Mouse (Mus musculus): ENCODE results near the gene L1td1. TPM values are rescaled to one million over a fixed set of nuclear protein-coding genes. Genes with fewer than 3 reads are reported as not detected.

The L1td1 gene
- total RNA-seq (2023; ENCODE audit: inconsistent age) = 0.19 TPM in 1 of 4 replicates, not detected in the others

DNA sequence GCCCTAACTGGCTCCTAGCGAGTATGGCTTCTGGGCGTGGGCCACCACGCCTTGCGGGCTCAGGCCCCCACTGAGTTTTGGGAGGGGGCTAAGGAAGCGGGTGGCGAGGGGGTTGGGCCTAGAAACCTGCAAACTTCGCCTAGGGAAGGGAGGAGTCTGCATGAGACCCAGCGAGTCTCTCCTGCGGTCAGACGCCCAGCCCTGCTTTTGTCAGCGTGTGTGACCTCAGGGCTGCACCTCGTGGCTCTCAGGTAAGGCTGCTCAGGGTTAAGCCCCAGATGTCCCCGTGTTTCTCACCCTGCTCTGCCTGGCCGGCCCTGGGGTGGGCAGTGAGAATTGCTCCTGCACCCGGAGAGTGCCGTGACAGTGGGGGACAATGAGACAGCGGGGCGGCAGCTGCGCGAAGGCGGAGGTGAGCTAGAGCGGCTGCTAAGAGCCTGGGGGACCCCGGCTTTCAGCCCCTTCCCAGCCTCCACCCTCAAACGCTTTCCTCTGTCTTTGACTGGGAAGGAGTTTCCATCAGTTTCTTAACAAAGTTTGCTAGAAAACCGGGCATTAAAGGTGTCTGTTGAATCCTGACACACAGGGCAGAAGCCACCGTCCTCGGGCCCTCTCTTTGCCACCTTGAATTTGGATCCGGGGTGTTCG lies at the start of gene L1td1:
Gene L1td1, plus strand, starts transcription at position 145 of the 648 bp plus-strand sequence.

Other genes with a start within 250 kb of the L1td1 start
- gene Kank4, start 90.8 kb downstream of the L1td1 start, total RNA-seq (2023; ENCODE audit: inconsistent age) = not detected in 4 replicates
- not detected in 4 replicates for gene I0C0044D17Rik, start 97.1 kb downstream of the L1td1 start, total RNA-seq (2023; ENCODE audit: inconsistent age)
- 39.9 to 49.4 TPM (median 47.2 TPM) in 4 replicates for gene Usp1, start 197.1 kb downstream of the L1td1 start, total RNA-seq (2023; ENCODE audit: inconsistent age)

Data from B cell, adult (primary cell).